Mouse (Mus musculus): ENCODE data around the gene Angptl3. TPM values are rescaled to one million over a fixed set of nuclear protein-coding genes. Genes with fewer than 3 reads are reported as not detected.

Angptl3 gene
- 0.69 and 0.71 TPM in 2 replicates for polyA plus RNA-seq (2015; fragmentation: Nextera tagmentation; extraction: Ambion mirVana)

GRCm38 (mm10) chr4:99030686-99031085 is at the start of gene Angptl3:
Gene Angptl3 (plus strand): TSS chr4:99030954.

Other genes with a start within 250 kb of the Angptl3 start
- 0.40 TPM in 2 replicates for gene Kank4, start 213.4 kb upstream of the Angptl3 start, polyA plus RNA-seq (2015; fragmentation: Nextera tagmentation; extraction: Ambion mirVana)
- not detected in 2 replicates for gene I0C0044D17Rik, start 207.1 kb upstream of the Angptl3 start, polyA plus RNA-seq (2015; fragmentation: Nextera tagmentation; extraction: Ambion mirVana)
- gene Usp1, start 107.1 kb upstream of the Angptl3 start, polyA plus RNA-seq (2015; fragmentation: Nextera tagmentation; extraction: Ambion mirVana) = 26.2 and 31.8 TPM in 2 replicates
- gene Dock7, start 90.0 kb downstream of the Angptl3 start, polyA plus RNA-seq (2015; fragmentation: Nextera tagmentation; extraction: Ambion mirVana) = 18.5 and 19.1 TPM in 2 replicates
- gene Atg4c, start 163.0 kb downstream of the Angptl3 start, polyA plus RNA-seq (2015; fragmentation: Nextera tagmentation; extraction: Ambion mirVana) = 6.9 and 8.3 TPM in 2 replicates

Data from skeletal muscle tissue, postnatal 0 days (tissue).